ENCODE assay signal across 9 mouse cellular contexts in genomic region chr6:128856250-128856649, GRCm38 (mm10). TPM values are rescaled to one million over a fixed set of nuclear protein-coding genes. Genes with fewer than 3 reads are reported as not detected.
A peak's percentile ranks its signal among the peaks of the same experiment; 100 is the strongest.
DNase-seq lines count a peak whose midpoint lies in the region; ATAC-seq and TF ChIP-seq lines count a peak whose summit lies in the region.
"Had no signal": no experiment of that assay in that cellular context is flagged by ENCODE, and none has a peak within 500 bp of the region (broad histone marks: within the 10 kb centered on the region; RNA-seq: fewer than 3 reads in every experiment).

No protein-coding gene starts in this region.

- H3K4me3 ChIP-seq in neural tube, embryonic 13.5 days = no peak overlapping the region
- no peak overlapping the region for H3K4me3 ChIP-seq in gastrocnemius, adult 2 months
- H3K4me3 ChIP-seq in hindbrain, postnatal 0 days (ENCODE audit: low read length) = no peak overlapping the region

- 0 out of 2 replicates have a peak, but pooled peaks have one; percentile 38 for ATAC-seq in neural tube, embryonic 13.5 days (ENCODE audit: low read depth)
- peak; percentile 82 for ATAC-seq in hindbrain, postnatal 0 days

- H3K9ac ChIP-seq in neural tube, embryonic 13.5 days = no peak overlapping the region
- no peak overlapping the region for H3K9ac ChIP-seq in hindbrain, postnatal 0 days (replicated peaks; ENCODE audit: low read length)

- H3K27me3 ChIP-seq in neural tube, embryonic 13.5 days = no peaks in the 10 kb centered on the region
- H3K27me3 ChIP-seq in hindbrain, postnatal 0 days (ENCODE audit: insufficient read depth, low read length) = no peaks in the 10 kb centered on the region

- WGBS in neural tube, embryonic 13.5 days = 61% methylated on average over 5 of the region's 5 CpGs
- WGBS in hindbrain, postnatal 0 days = 40% methylated on average over 5 of the region's 5 CpGs

- intact Hi-C loops in gastrocnemius, adult 2 months (cut with DNase I) = no loop called here
- intact Hi-C loops in left cerebral cortex, postnatal 4 days (cut with DNase I) = loop anchor here (5.0 kb wide), 2 partner anchors 211 to 381 kb away; no protein-coding TSS in a partner anchor

- no peak overlapping the region for H3K27ac ChIP-seq in neural tube, embryonic 13.5 days (replicated peaks)
- H3K27ac ChIP-seq in gastrocnemius, adult 2 months = peak overlapping the region; percentile 43
- H3K27ac ChIP-seq in hindbrain, postnatal 0 days = no peak overlapping the region

- no peak overlapping the region for H3K4me2 ChIP-seq in neural tube, embryonic 13.5 days
- H3K4me2 ChIP-seq in hindbrain, postnatal 0 days (ENCODE audit: low read depth, low read length) = no peak overlapping the region

- no peak for DNase-seq in neural tube, embryonic 10.5 days (ENCODE audit: extremely low spot score, low spot score)
- peak; percentile 70 to 82 for DNase-seq in adrenal gland, postnatal 36 days
- DNase-seq in gastrocnemius, adult 2 months = peak; percentile 78
- peak; percentile 67 for DNase-seq in hindbrain, postnatal 0 days (ENCODE audit: low spot score)
- peak; percentile 86 for DNase-seq in left cerebral cortex, postnatal 4 days
- DNase-seq in naive thymus-derived CD4-positive, alpha-beta T cell, adult 2 months (ENCODE audit: low read depth) = peak; percentile 33
- no peak for DNase-seq in embryo, embryonic 10.5 days (ENCODE audit: low spot score)

- peaks cover 5% of the 10 kb centered on the region; the same call in 1 of the 2 replicates for H3K4me1 ChIP-seq in neural tube, embryonic 13.5 days (replicated peaks)
- no peaks in the 10 kb centered on the region for H3K4me1 ChIP-seq in hindbrain, postnatal 0 days (ENCODE audit: insufficient read depth, low read length)

- no peaks in the 10 kb centered on the region for H3K36me3 ChIP-seq in neural tube, embryonic 13.5 days
- no peaks in the 10 kb centered on the region for H3K36me3 ChIP-seq in hindbrain, postnatal 0 days (ENCODE audit: insufficient read depth, low read length)

- H3K9me3 ChIP-seq in neural tube, embryonic 13.5 days = no peaks in the 10 kb centered on the region
- no peaks in the 10 kb centered on the region for H3K9me3 ChIP-seq in hindbrain, postnatal 0 days (ENCODE audit: low read length)

- TF ChIP-seq CTCF in gastrocnemius, adult 2 months (IDR thresholded peaks at IDR 0.05) = no peak
- no peak for TF ChIP-seq CTCF in hindbrain, postnatal 0 days (IDR thresholded peaks at IDR 0.05; ENCODE audit: low read depth)

RNA-seq across cellular contexts. Expression of gene Klrb1b, which starts 30.1 kb away (rescaled TPM):
- not detected in 2 replicates for polyA plus RNA-seq in neural tube, embryonic 13.5 days (2015; fragmentation: Nextera tagmentation; extraction: Ambion mirVana)
- under 1 TPM in 1 of 2 experiments, not detected in 1; 0.23 TPM for total RNA-seq in adrenal gland, postnatal 36 days (2021)
- total RNA-seq in gastrocnemius, adult 2 months (2021) = not detected
- not detected in 2 replicates for total RNA-seq in hindbrain, postnatal 0 days (2014; rRNA removed)
- polyA plus RNA-seq in hindbrain, postnatal 0 days (2015; fragmentation: Nextera tagmentation; extraction: Ambion mirVana) = not detected in 2 replicates
- not detected for total RNA-seq in left cerebral cortex, postnatal 4 days (2021)
- total RNA-seq: gastrocnemius, postnatal 4 days had no signal

RNA-seq across cellular contexts. Expression of gene Gm44511, which starts 30.1 kb away (rescaled TPM):
- not detected in 2 replicates for polyA plus RNA-seq in neural tube, embryonic 13.5 days (2015; fragmentation: Nextera tagmentation; extraction: Ambion mirVana)
- not detected for total RNA-seq in adrenal gland, postnatal 36 days (2021)
- not detected for total RNA-seq in gastrocnemius, adult 2 months (2021)
- not detected in 2 replicates for total RNA-seq in hindbrain, postnatal 0 days (2014; rRNA removed)
- not detected in 2 replicates for polyA plus RNA-seq in hindbrain, postnatal 0 days (2015; fragmentation: Nextera tagmentation; extraction: Ambion mirVana)
- total RNA-seq in left cerebral cortex, postnatal 4 days (2021) = not detected
- total RNA-seq: gastrocnemius, postnatal 4 days had no signal

RNA-seq across cellular contexts. Expression of gene Clec2i, which starts 31.1 kb away (rescaled TPM):
- not detected in 2 replicates for polyA plus RNA-seq in neural tube, embryonic 13.5 days (2015; fragmentation: Nextera tagmentation; extraction: Ambion mirVana)
- total RNA-seq in adrenal gland, postnatal 36 days (2021) = not detected
- total RNA-seq in gastrocnemius, adult 2 months (2021) = not detected
- total RNA-seq in hindbrain, postnatal 0 days (2014; rRNA removed) = not detected in 2 replicates
- polyA plus RNA-seq in hindbrain, postnatal 0 days (2015; fragmentation: Nextera tagmentation; extraction: Ambion mirVana) = 0.06 and 0.08 TPM in 2 replicates
- total RNA-seq in left cerebral cortex, postnatal 4 days (2021) = not detected

RNA-seq across cellular contexts. Expression of gene BC035044, which starts 34.7 kb away (rescaled TPM):
- polyA plus RNA-seq in neural tube, embryonic 13.5 days (2015; fragmentation: Nextera tagmentation; extraction: Ambion mirVana) = 0.62 and 0.68 TPM in 2 replicates
- total RNA-seq in adrenal gland, postnatal 36 days (2021) = under 1 TPM in 1 of 2 experiments, not detected in 1; 0.30 TPM
- not detected for total RNA-seq in gastrocnemius, adult 2 months (2021)
- 0.61 TPM in 1 of 2 replicates, not detected in the other for total RNA-seq in hindbrain, postnatal 0 days (2014; rRNA removed)
- 0.39 and 0.88 TPM in 2 replicates for polyA plus RNA-seq in hindbrain, postnatal 0 days (2015; fragmentation: Nextera tagmentation; extraction: Ambion mirVana)
- 1 to 10 TPM in 1 of 2 experiments, under 1 TPM in 1; 0.64 to 1.0 TPM for total RNA-seq in left cerebral cortex, postnatal 4 days (2021)

Comparison
In these comparisons a context has a peak if more than half of its experiments do, and no peak if none do; other contexts are left out.
1. DNase-seq: peak in adrenal gland, postnatal 36 days (2 of 2), gastrocnemius, adult 2 months (single experiment), hindbrain, postnatal 0 days (single experiment), left cerebral cortex, postnatal 4 days (single experiment) and naive thymus-derived CD4-positive, alpha-beta T cell, adult 2 months (single experiment); none in neural tube, embryonic 10.5 days (single experiment) and embryo, embryonic 10.5 days (single experiment).